Mouse (Mus musculus) limb, embryonic 12.5 days (tissue): ENCODE measurements around the gene Cldn6. TPM values are rescaled to one million over a fixed set of nuclear protein-coding genes. Genes with fewer than 3 reads are reported as not detected.
A peak's percentile ranks its signal among the peaks of the same experiment; 100 is the strongest.

Experiments used
- ATAC-seq: fragments of 200-750 bp; cut with Nextera tagmentation; 2 replicates; pipeline ENCODE4 v1.8.0; 2017; ENCODE audit warnings: low read depth, moderate TSS enrichment; ENCODE audit not compliant: insufficient number of reproducible peaks, insufficient read depth, low FRiP score, low TSS enrichment
- H3K27ac ChIP-seq: fragments of 300-500 bp; sonication (generic); 2 replicates; pipeline ENCODE4 v1.5.1; 2016; ENCODE audit warnings: mild to moderate bottlenecking, moderate library complexity
- H3K27me3 ChIP-seq: fragments of 300-500 bp; sonication (generic); 2 replicates; pipeline ENCODE4 v1.6.1; 2016; ENCODE audit warnings: mild to moderate bottlenecking, moderate library complexity
- H3K36me3 ChIP-seq: fragments of 300-500 bp; sonication (generic); 2 replicates; pipeline ENCODE4 v1.6.1; 2016; ENCODE audit warnings: mild to moderate bottlenecking, moderate library complexity
- H3K4me1 ChIP-seq: fragments of 300-500 bp; sonication (generic); replicated peaks from 2 replicates; pipeline ENCODE4 v1.6.1; 2016
- H3K4me2 ChIP-seq: fragments of 300-500 bp; sonication (generic); 2 replicates; pipeline ENCODE4 v1.6.1; 2016; ENCODE audit warnings: mild to moderate bottlenecking, moderate library complexity
- H3K4me3 ChIP-seq: fragments of 300-500 bp; sonication (generic); replicated peaks from 2 replicates; pipeline ENCODE4 v1.5.1; 2016; ENCODE audit warnings: mild to moderate bottlenecking
- H3K9ac ChIP-seq: fragments of 300-500 bp; sonication (generic); replicated peaks from 2 replicates; pipeline ENCODE4 v1.6.1; 2016; ENCODE audit warnings: mild to moderate bottlenecking, moderate library complexity
- H3K9me3 ChIP-seq: fragments of 300-500 bp; sonication (generic); 2 replicates; pipeline ENCODE4 v1.6.1; 2016; ENCODE audit warnings: mild to moderate bottlenecking, moderate library complexity
- WGBS: fragments of 180-500 bp; shearing (Covaris S2); methylation state at CpG from one replicate; pipeline ENCODE4 v1.1.7; 2016; 5-methylcytosine and 5-hydroxymethylcytosine counted together
- polyA plus RNA-seq: library from polyadenylated mRNA; unstranded; fragments of >200 nt; fragmentation: Nextera tagmentation; extraction: Ambion mirVana; gene quantifications from 2 replicates; pipeline ENCODE4 v1.2.1, GENCODE M21; 2016

Gene Cldn6
- 19.9 and 22.7 TPM in 2 replicates for polyA plus RNA-seq

GRCm38 (mm10) chr17:23679127-23679835, at the start of gene Cldn6:
Gene Cldn6 (plus strand): TSS chr17:23679249.
- H3K4me1 ChIP-seq: peaks cover 55% of the 10 kb centered on the region
- 2% methylated on average over 38 of the region's 38 CpGs for WGBS
- no peak within 1 kb of the TSS for H3K9ac ChIP-seq
- no peak within 1 kb of the TSS for H3K27ac ChIP-seq
- no peaks in the 10 kb centered on the region for H3K36me3 ChIP-seq
- peaks cover 90% of the 10 kb centered on the region for H3K27me3 ChIP-seq
- no peak for ATAC-seq
- H3K4me2 ChIP-seq: peak within 1 kb of the TSS; percentile 55
- no peaks in the 10 kb centered on the region for H3K9me3 ChIP-seq
- H3K4me3 ChIP-seq: peak within 1 kb of the TSS; percentile 36

GRCm38 (mm10) chr17:23630195-23631020, 48.6 kb upstream of the Cldn6 start:
- Histone ChIP-seq H3K9ac (no peak overlapping the region), H3K9me3 (no peaks in the 10 kb centered on the region), H3K27ac (no peak overlapping the region), H3K4me2 (peak overlapping the region; percentile 47), H3K27me3 (peaks cover under 1% of the 10 kb centered on the region), H3K4me3 (peak overlapping the region; percentile 8), H3K36me3 (no peaks in the 10 kb centered on the region), H3K4me1 (0 out of 2 replicates have a peak, but pooled peaks cover 7% of the 10 kb centered on the region)
- peak; percentile 65; the same call in 1 of the 2 replicates for ATAC-seq
- 18% methylated on average over 22 of the region's 22 CpGs for WGBS

- ATAC-seq: peak; percentile 45; the same call in 1 of the 2 replicates
- no peak overlapping the region for H3K27ac ChIP-seq
- no peak overlapping the region for H3K4me2 ChIP-seq
- 84% methylated on average over 8 of the region's 8 CpGs for WGBS
- 0 out of 2 replicates have a peak, but pooled peaks cover 7% of the 10 kb centered on the region for H3K4me1 ChIP-seq
- no peaks in the 10 kb centered on the region for H3K36me3 ChIP-seq
- H3K27me3 ChIP-seq: peaks cover 6% of the 10 kb centered on the region
- no peak overlapping the region for H3K4me3 ChIP-seq
- H3K9ac ChIP-seq: no peak overlapping the region
- H3K9me3 ChIP-seq: no peaks in the 10 kb centered on the region
Measured at GRCm38 (mm10) chr17:23631241-23631640, 47.8 kb upstream of the Cldn6 start.

GRCm38 (mm10) chr17:23644613-23645495, 34.2 kb upstream of the Cldn6 start, which contains the start of gene Mmp25:
Gene Mmp25 (minus strand): TSS chr17:23645277.
- WGBS: under 1% methylated on average over 56 of the region's 58 CpGs
- Histone ChIP-seq H3K9me3 (no peaks in the 10 kb centered on the region), H3K4me3 (peak within 1 kb of the TSS; percentile 50), H3K27me3 (peaks cover 36% of the 10 kb centered on the region), H3K36me3 (no peaks in the 10 kb centered on the region), H3K4me2 (peak within 1 kb of the TSS; percentile 87), H3K27ac (no peak within 1 kb of the TSS), H3K4me1 (peaks cover 7% of the 10 kb centered on the region), H3K9ac (peak within 1 kb of the TSS; percentile 64)
- no peak; the same call in 1 of the 2 replicates for ATAC-seq

GRCm38 (mm10) chr17:23645894-23646293, 33.2 kb upstream of the Cldn6 start:
- peaks cover 36% of the 10 kb centered on the region for H3K27me3 ChIP-seq
- H3K4me2 ChIP-seq: no peak overlapping the region
- 38% methylated on average over 10 of the region's 10 CpGs for WGBS
- no peak overlapping the region for H3K4me3 ChIP-seq
- H3K36me3 ChIP-seq: no peaks in the 10 kb centered on the region
- no peak for ATAC-seq
- no peak overlapping the region for H3K27ac ChIP-seq
- H3K9ac ChIP-seq: no peak overlapping the region
- no peaks in the 10 kb centered on the region for H3K9me3 ChIP-seq
- peaks cover 7% of the 10 kb centered on the region for H3K4me1 ChIP-seq

GRCm38 (mm10) chr17:23651363-23651762, 27.7 kb upstream of the Cldn6 start:
- no peak overlapping the region for H3K4me3 ChIP-seq
- WGBS: 84% methylated on average over 6 of the region's 6 CpGs

GRCm38 (mm10) chr17:23653324-23653723, 25.7 kb upstream of the Cldn6 start:
- no peak overlapping the region for H3K9ac ChIP-seq
- H3K27me3 ChIP-seq: no peaks in the 10 kb centered on the region
- H3K4me2 ChIP-seq: no peak overlapping the region
- H3K27ac ChIP-seq: no peak overlapping the region
- H3K36me3 ChIP-seq: no peaks in the 10 kb centered on the region
- H3K4me1 ChIP-seq: no peaks in the 10 kb centered on the region
- H3K4me3 ChIP-seq: no peak overlapping the region
- no peak for ATAC-seq
- 73% methylated on average over 2 of the region's 2 CpGs for WGBS
- H3K9me3 ChIP-seq: no peaks in the 10 kb centered on the region

More at GRCm38 (mm10) chr17:23651363-23651762, 27.7 kb upstream of the Cldn6 start:
- no peaks in the 10 kb centered on the region for H3K9me3 ChIP-seq
- no peaks in the 10 kb centered on the region for H3K4me1 ChIP-seq
- H3K36me3 ChIP-seq: no peaks in the 10 kb centered on the region
- H3K9ac ChIP-seq: no peak overlapping the region
- no peak overlapping the region for H3K27ac ChIP-seq
- ATAC-seq: no peak
- 0 out of 2 replicates have a peak, but pooled peaks cover 6% of the 10 kb centered on the region for H3K27me3 ChIP-seq
- H3K4me2 ChIP-seq: no peak overlapping the region

- no peak overlapping the region for H3K4me3 ChIP-seq
- 61% methylated on average over 6 of the region's 6 CpGs for WGBS
- H3K4me2 ChIP-seq: no peak overlapping the region
Measured at GRCm38 (mm10) chr17:23654001-23654400, 25.0 kb upstream of the Cldn6 start.

GRCm38 (mm10) chr17:23654410-23654809, 24.6 kb upstream of the Cldn6 start:
- H3K9me3 ChIP-seq: no peaks in the 10 kb centered on the region
- peaks cover 5% of the 10 kb centered on the region for H3K27me3 ChIP-seq
- H3K27ac ChIP-seq: no peak overlapping the region
- H3K4me2 ChIP-seq: no peak overlapping the region
- no peak overlapping the region for H3K4me3 ChIP-seq
- ATAC-seq: no peak
- H3K4me1 ChIP-seq: no peaks in the 10 kb centered on the region
- WGBS: 63% methylated on average over 2 of the region's 2 CpGs
- H3K9ac ChIP-seq: no peak overlapping the region
- H3K36me3 ChIP-seq: no peaks in the 10 kb centered on the region

More at GRCm38 (mm10) chr17:23654001-23654400, 25.0 kb upstream of the Cldn6 start:
- Histone ChIP-seq H3K36me3 (no peaks in the 10 kb centered on the region), H3K9me3 (no peaks in the 10 kb centered on the region), H3K27ac (no peak overlapping the region), H3K9ac (no peak overlapping the region), H3K4me1 (no peaks in the 10 kb centered on the region), H3K27me3 (peaks cover under 1% of the 10 kb centered on the region; the same call in 1 of the 2 replicates)
- ATAC-seq: no peak

GRCm38 (mm10) chr17:23658450-23658849, 20.6 kb upstream of the Cldn6 start:
- WGBS: 81% methylated on average over 3 of the region's 3 CpGs
- Histone ChIP-seq H3K9ac (no peak overlapping the region), H3K36me3 (no peaks in the 10 kb centered on the region), H3K4me1 (0 out of 2 replicates have a peak, but pooled peaks cover 3% of the 10 kb centered on the region), H3K4me3 (no peak overlapping the region), H3K27ac (no peak overlapping the region), H3K27me3 (peaks cover 42% of the 10 kb centered on the region), H3K4me2 (no peak overlapping the region), H3K9me3 (no peaks in the 10 kb centered on the region)
- ATAC-seq: no peak
